Mouse (Mus musculus) stomach, postnatal 0 days (tissue): Measurements from ENCODE around the gene Ier5. TPM values are rescaled to one million over a fixed set of nuclear protein-coding genes. Genes with fewer than 3 reads are reported as not detected.

Experiments used
- ATAC-seq: fragments of 200-750 bp; cut with Nextera tagmentation; 2 replicates; pipeline ENCODE4 v1.8.0; 2017; ENCODE audit not compliant: low FRiP score, low TSS enrichment
- DNase-seq: peaks from one replicate; pipeline ENCODE4 v3.0.0-alpha.2; 2016; ENCODE audit warnings: low spot score
- H3K27ac ChIP-seq: fragments of 300-500 bp; sonication (generic); replicated peaks from 2 replicates; pipeline ENCODE4 v1.5.1; 2014; ENCODE audit warnings: mild to moderate bottlenecking, control low read depth
- H3K27me3 ChIP-seq: fragments of 300-500 bp; sonication (generic); 2 replicates; pipeline ENCODE4 v1.6.1; 2014; ENCODE audit warnings: low read length; ENCODE audit not compliant: control insufficient read depth, insufficient read depth
- H3K36me3 ChIP-seq: fragments of 300-500 bp; sonication (generic); 2 replicates; pipeline ENCODE4 v1.6.1; 2014; ENCODE audit warnings: low read length, mixed read lengths; ENCODE audit not compliant: control insufficient read depth, insufficient read depth
- H3K4me1 ChIP-seq: fragments of 300-500 bp; sonication (generic); replicated peaks from 2 replicates; pipeline ENCODE4 v1.6.1; 2014; ENCODE audit warnings: antibody characterized with exemption; ENCODE audit not compliant: control insufficient read depth, insufficient read depth
- H3K4me2 ChIP-seq: fragments of 300-500 bp; sonication (generic); replicated peaks from 2 replicates; pipeline ENCODE4 v1.6.1; 2014; ENCODE audit warnings: low read depth, mild to moderate bottlenecking, control low read depth, moderate library complexity
- H3K4me3 ChIP-seq: fragments of 300-500 bp; sonication (generic); 2 replicates; pipeline ENCODE4 v1.5.1; 2014; ENCODE audit warnings: low read depth, low read length, control low read depth
- H3K9ac ChIP-seq: fragments of 300-500 bp; sonication (generic); 2 replicates; pipeline ENCODE4 v1.6.1; 2014; ENCODE audit warnings: mild to moderate bottlenecking, low read length, control low read depth, mixed read lengths
- H3K9me3 ChIP-seq: fragments of 300-500 bp; sonication (generic); 2 replicates; pipeline ENCODE4 v1.6.1; 2016; ENCODE audit warnings: low read length; ENCODE audit not compliant: control insufficient read depth
- CTCF ChIP-seq: IDR thresholded peaks from 2 replicates; pipeline ENCODE4 v1.5.1; 2016; ENCODE audit warnings: antibody characterized with exemption, low read depth, mild to moderate bottlenecking, moderate library complexity
- EP300 ChIP-seq: optimal IDR thresholded peaks from 2 replicates; pipeline ENCODE3; 2016; ENCODE audit warnings: antibody characterized with exemption
- WGBS: fragments of 180-500 bp; shearing (Covaris S2); extraction: QIAGEN DNeasy Blood & Tissue Kit; methylation state at CpG from one replicate; pipeline ENCODE4 v1.1.7; 2014; 5-methylcytosine and 5-hydroxymethylcytosine counted together
- polyA plus RNA-seq: library from polyadenylated mRNA; unstranded; fragments of >200 nt; fragmentation: Nextera tagmentation; extraction: Ambion mirVana; gene quantifications from 2 replicates; pipeline ENCODE4 v1.2.1, GENCODE M21; 2015

The Ier5 gene
- polyA plus RNA-seq, 1 experiment from 2014 or later, result 7.3 TPM

DNA sequence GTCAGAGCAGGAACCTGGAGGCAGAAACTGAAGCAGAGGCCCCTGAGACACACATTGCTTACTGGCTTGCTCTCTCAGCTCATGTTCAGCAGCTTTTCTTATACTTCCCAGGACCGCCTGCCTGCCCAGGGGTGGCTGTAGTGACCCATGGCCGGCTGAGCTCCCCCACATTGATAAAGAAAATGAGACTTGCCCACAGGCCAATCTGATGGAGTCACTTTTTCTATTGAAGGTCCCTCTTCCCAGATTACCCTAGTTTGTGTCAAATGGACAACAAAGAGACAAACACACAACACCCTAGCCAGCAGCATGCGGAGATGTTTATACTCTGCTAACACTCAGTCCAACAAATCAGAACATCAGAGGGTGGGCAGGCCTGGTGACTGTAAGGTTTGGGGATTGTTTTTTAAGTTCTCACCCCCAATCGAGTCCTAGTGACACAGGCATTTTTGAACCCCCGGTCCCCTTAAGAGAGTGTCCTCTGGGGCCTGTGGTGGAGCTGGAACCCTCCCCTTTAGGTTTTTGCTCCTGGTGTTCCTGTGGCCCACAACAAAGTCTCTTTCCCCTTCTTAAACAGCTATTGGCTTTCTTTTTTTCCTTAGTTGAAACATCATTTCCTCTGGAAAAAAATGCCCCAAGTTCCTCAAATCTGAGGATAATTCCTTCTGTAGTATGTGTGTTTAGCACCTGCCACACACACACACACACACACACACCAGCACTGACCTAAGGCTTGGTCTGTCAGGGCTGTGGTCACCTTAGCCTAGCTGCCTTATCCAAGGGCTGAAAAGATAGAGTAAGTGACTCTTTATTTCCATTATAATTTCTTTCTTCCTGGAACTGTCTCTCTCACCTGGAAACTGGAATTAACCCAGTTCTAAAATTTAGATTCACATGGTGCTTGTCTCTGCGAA, 41.1 kb downstream of the Ier5 start:
- WGBS, result 77% methylated on average over 6 of the region's 6 CpGs
- TF ChIP-seq CTCF (no peak), EP300 (no peak)
- Histone ChIP-seq H3K4me1 (peaks cover 5% of the 10 kb centered on the region; the same call in 1 of the 2 replicates), H3K36me3 (no peaks in the 10 kb centered on the region), H3K4me2 (no peak overlapping the region), H3K9ac (no peak overlapping the region), H3K4me3 (no peak overlapping the region), H3K9me3 (no peaks in the 10 kb centered on the region), H3K27ac (0 out of 2 replicates have a peak overlapping the region, but pooled peaks have one; percentile 45), H3K27me3 (no peaks in the 10 kb centered on the region)
- DNase-seq (no peak), ATAC-seq (no peak)

DNA sequence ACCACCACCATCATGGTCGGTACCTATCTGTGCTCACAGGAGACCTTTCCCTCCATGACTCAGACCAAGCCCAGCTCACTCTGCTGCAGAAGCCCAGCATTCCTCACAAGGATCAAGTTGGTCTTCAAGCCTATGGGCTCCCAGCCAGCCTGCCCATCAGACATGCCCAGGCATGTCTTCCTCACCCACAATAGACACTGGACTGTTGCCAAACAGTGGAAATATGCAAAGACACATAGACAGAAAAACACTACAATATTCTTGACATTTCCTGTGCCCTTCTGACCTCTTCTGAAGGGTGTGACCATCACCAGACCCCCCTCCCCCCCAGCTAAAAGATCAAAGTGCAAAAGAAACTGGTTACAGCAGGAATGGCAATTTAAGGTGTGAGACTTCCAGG, 43.3 kb downstream of the Ier5 start:
- H3K27ac ChIP-seq, result peak overlapping the region; percentile 24; the same call in 1 of the 2 replicates
- no peak overlapping the region for H3K4me2 ChIP-seq
- H3K9ac ChIP-seq, result no peak overlapping the region
- no peak for DNase-seq
- TF ChIP-seq CTCF, result no peak
- no peak for TF ChIP-seq EP300
- H3K36me3 ChIP-seq, result no peaks in the 10 kb centered on the region
- H3K4me1 ChIP-seq, result peaks cover 8% of the 10 kb centered on the region
- ATAC-seq, result no peak
- H3K27me3 ChIP-seq, result no peaks in the 10 kb centered on the region
- H3K4me3 ChIP-seq, result no peak overlapping the region
- H3K9me3 ChIP-seq, result no peaks in the 10 kb centered on the region
- WGBS, result 95% methylated on average over 1 of the region's 1 CpGs

DNA sequence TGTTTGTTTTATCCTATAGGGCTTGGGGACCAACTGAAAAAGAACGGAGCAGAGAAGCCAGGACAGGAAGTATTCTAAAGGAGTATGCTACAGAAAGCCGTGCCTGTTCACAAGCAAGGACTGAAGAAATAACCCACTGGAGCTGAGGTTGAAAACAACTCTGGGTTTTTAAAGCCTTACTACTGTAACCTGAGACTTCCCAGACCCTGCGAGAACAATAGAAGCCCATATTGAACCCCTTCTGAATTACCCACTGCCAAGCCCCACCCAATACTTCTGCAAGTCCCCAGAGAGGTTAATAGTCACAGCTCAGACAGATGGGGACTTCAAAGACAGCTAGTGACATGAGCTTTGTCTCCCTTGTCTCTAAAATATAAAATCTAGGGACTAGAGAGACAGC, 44.4 kb downstream of the Ier5 start:
- Histone ChIP-seq H3K27ac (no peak overlapping the region), H3K36me3 (no peaks in the 10 kb centered on the region), H3K4me1 (peaks cover 8% of the 10 kb centered on the region), H3K9ac (no peak overlapping the region), H3K9me3 (no peaks in the 10 kb centered on the region), H3K27me3 (no peaks in the 10 kb centered on the region), H3K4me3 (no peak overlapping the region), H3K4me2 (no peak overlapping the region)
- TF ChIP-seq EP300 (no peak), CTCF (no peak)
- WGBS, result 30% methylated on average over 3 of the region's 3 CpGs
- DNase-seq (no peak), ATAC-seq (no peak)

DNA sequence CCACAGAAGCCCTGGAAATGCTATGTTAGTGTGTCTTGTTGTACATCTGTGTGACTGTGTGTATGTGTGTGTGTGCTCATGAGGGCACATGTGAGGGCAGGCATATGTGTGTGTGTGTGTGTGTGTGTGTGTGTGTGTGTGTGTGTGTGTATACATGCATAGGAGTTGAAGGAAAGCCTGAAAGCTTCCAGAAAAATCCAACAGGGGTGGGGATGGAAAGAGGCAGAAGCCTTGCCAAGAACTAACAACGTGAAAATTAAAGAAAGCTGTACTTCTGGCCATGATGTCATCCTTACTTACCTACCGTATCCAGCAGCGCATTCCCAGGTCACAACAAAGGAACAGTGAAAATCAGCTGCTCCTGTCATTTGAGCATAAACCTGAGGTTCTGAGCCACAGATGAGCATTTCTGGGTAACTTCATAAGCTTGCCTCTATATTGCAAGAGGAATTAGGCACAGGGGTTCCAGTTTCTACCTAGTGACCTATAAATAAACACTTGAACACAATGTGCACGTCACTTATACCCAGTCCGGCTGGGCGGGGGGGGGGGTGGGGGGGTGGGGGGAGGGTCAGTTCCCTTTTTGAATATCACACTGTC, 45.0 kb downstream of the Ier5 start:
- Histone ChIP-seq H3K27ac (no peak overlapping the region), H3K4me1 (peaks cover 8% of the 10 kb centered on the region)

DNA sequence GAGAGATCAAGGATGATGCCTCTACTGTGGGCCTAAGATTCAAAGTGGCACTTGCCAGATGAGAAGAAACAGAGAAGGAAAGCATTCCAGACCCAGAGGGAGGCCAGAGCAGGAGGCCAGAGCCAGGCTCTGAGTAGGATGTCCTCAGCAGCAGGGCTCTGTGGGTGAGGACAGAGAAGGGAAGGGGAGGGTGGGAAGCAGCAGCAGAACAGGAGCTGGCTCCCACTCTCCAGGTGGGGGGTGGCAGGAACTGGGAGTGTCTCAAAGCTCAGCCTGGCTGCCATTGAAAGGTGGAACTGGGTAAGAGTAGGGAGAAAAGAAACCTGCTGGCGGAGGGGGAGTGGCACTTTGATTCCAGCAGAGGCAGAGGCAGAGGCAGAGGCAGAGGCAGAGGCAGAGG, 46.1 kb downstream of the Ier5 start:
- H3K36me3 ChIP-seq, result no peaks in the 10 kb centered on the region
- no peak for ATAC-seq
- no peak overlapping the region; the same call in 1 of the 2 replicates for H3K27ac ChIP-seq
- H3K4me1 ChIP-seq, result peaks cover 10% of the 10 kb centered on the region
- TF ChIP-seq EP300 (no peak), CTCF (no peak)
- no peak for DNase-seq
- H3K9me3 ChIP-seq, result no peaks in the 10 kb centered on the region
- no peaks in the 10 kb centered on the region for H3K27me3 ChIP-seq
- WGBS, result 72% methylated on average over 1 of the region's 1 CpGs
- H3K4me2 ChIP-seq, result no peak overlapping the region
- H3K9ac ChIP-seq, result 0 out of 2 replicates have a peak overlapping the region, but pooled peaks have one; percentile 13
- H3K4me3 ChIP-seq, result no peak overlapping the region

More for the DNA sequence above, 45.0 kb downstream of the Ier5 start:
- DNase-seq, result no peak
- no peak for ATAC-seq
- no peaks in the 10 kb centered on the region for H3K9me3 ChIP-seq
- H3K4me2 ChIP-seq, result no peak overlapping the region
- 22% methylated on average over 6 of the region's 6 CpGs for WGBS
- H3K4me3 ChIP-seq, result no peak overlapping the region
- no peak overlapping the region for H3K9ac ChIP-seq
- H3K36me3 ChIP-seq, result no peaks in the 10 kb centered on the region
- no peak for TF ChIP-seq CTCF
- no peak for TF ChIP-seq EP300
- no peaks in the 10 kb centered on the region for H3K27me3 ChIP-seq

DNA sequence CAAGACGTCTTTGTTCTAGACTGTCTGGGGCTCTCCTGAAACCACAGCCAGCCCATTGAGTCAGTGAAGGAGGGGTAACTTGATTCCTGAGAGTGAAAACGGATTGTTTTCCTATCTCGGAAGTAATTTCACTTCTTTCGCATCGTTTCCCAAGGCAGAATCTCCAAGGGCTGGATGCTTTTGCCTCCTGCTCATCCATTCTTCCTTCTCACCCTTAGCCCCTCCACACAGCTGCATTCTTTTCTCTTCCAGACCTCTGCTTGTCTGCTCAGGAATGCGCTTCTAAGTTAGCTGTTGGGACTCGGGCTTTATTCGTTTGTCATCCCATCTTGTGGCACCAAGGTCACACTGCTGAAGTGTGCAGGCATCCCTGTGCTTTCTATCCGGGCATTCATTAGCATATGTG, 46.7 kb downstream of the Ier5 start:
- H3K27ac ChIP-seq, result peak overlapping the region; percentile 24; the same call in 1 of the 2 replicates
- ATAC-seq (no peak), DNase-seq (no peak)
- no peak overlapping the region for H3K4me2 ChIP-seq
- 35% methylated on average over 9 of the region's 9 CpGs for WGBS
- peaks cover 10% of the 10 kb centered on the region for H3K4me1 ChIP-seq
- H3K9me3 ChIP-seq, result no peaks in the 10 kb centered on the region
- no peaks in the 10 kb centered on the region for H3K27me3 ChIP-seq
- H3K9ac ChIP-seq, result no peak overlapping the region
- H3K4me3 ChIP-seq, result no peak overlapping the region
- TF ChIP-seq CTCF, result no peak
- no peak for TF ChIP-seq EP300
- H3K36me3 ChIP-seq, result no peaks in the 10 kb centered on the region
